Mouse (Mus musculus) cerebellum, adult 2 months (tissue): ENCODE measurements at regions not wholly inside any gene's neighbourhood (a gene's known extent, or its start where the extent isn't known, plus 50 kb on each side); places are given as distances from the start of the nearest gene placed in this dataset.

Experiments
- DNase-seq, 2 experiments: peaks; one replicate each; pipeline ENCODE4 v3.0.0; 2021
- H3K27ac ChIP-seq: fragments of 200-500 bp; 2 replicates; pipeline ENCODE4 v1.5.1; 2012; ENCODE audit warnings: low read length, control low read depth, inconsistent platforms; ENCODE audit not compliant: insufficient read depth
- H3K27me3 ChIP-seq: fragments of 200-500 bp; 2 replicates; pipeline ENCODE4 v1.6.1; 2012; ENCODE audit warnings: inconsistent platforms, mild to moderate bottlenecking, low read length, moderate library complexity; ENCODE audit not compliant: control insufficient read depth, insufficient read depth
- H3K4me1 ChIP-seq: fragments of 200-500 bp; 2 replicates; pipeline ENCODE4 v1.6.1; 2011; ENCODE audit warnings: low read length; ENCODE audit not compliant: control insufficient read depth, insufficient read depth
- H3K4me3 ChIP-seq: fragments of 200-500 bp; replicated peaks from 2 replicates; pipeline ENCODE3; 2011; ENCODE audit warnings: mild to moderate bottlenecking, low read depth, low read length, control low read depth; ENCODE audit not compliant: insufficient read depth
- CTCF ChIP-seq: fragments of 200-500 bp; IDR thresholded peaks from 2 replicates; pipeline ENCODE4 v1.5.1; 2011; ENCODE audit warnings: low read depth, mild to moderate bottlenecking, control low read depth, low read length, moderate library complexity, borderline replicate concordance; ENCODE audit not compliant: insufficient read depth
- POLR2A ChIP-seq: fragments of 200-500 bp; IDR thresholded peaks from 2 replicates; pipeline ENCODE4 v1.6.1; 2011; ENCODE audit warnings: low read length, control low read depth, borderline replicate concordance; ENCODE audit not compliant: insufficient read depth
- WGBS: fragments of 180-500 bp; shearing (Covaris S2); methylation state at CpG from one replicate; pipeline ENCODE4 v1.1.7; 2018; 5-methylcytosine and 5-hydroxymethylcytosine counted together

DNA sequence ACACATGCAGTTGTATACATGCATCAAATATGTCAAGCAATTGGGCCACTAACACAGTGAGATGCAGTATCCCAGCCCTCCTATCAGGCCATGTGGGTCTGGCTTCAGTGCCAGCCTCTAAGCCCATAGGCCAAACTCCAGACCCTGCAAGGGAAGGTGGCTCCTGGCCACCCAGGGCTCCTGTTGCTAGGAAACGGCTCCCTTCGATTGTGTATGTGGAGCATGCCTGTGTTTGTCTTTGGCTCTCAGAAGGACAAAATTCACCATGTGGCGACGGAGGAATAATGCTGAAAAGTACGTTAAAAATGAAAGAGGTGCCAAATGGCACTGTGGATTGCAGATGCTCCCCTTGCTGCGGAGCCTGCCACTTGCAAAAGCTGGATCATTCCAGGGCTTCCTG is 249.4 kb upstream of the Mki67 start:
- no peak overlapping the region for H3K27ac ChIP-seq
- no peaks in the 10 kb centered on the region; the same call in 1 of the 2 replicates for H3K27me3 ChIP-seq
- WGBS, result 41% methylated on average over 6 of the region's 6 CpGs
- no peak overlapping the region for H3K4me3 ChIP-seq
- H3K4me1 ChIP-seq, result peaks cover 7% of the 10 kb centered on the region
- no peak for DNase-seq
- TF ChIP-seq POLR2A, result no peak
- no peak for TF ChIP-seq CTCF

DNA sequence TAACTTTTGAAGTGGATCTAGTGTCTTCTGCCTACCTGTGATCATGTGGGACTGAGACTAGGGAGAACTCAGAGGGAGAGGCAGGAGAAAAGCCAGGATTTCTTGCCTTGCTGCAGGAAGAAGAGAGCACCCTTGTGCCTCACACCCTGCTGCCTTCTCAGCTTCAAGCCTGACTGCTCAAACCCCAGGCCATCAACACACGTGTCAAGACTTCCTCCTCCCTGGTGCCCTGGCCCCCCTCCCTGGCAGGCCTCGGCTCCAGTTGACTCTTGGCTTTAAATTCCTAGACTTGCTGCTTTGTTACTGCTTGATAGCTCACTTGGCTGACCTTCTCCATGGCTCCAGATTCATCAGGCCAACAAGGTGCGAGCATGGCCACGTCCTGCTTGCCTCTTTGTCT is 250.1 kb upstream of the Mki67 start:
- H3K27me3 ChIP-seq, result no peaks in the 10 kb centered on the region; the same call in 1 of the 2 replicates
- H3K4me1 ChIP-seq, result peaks cover 6% of the 10 kb centered on the region
- WGBS, result 63% methylated on average over 4 of the region's 4 CpGs
- no peak overlapping the region for H3K4me3 ChIP-seq
- TF ChIP-seq POLR2A (no peak), CTCF (no peak)
- DNase-seq, result no peak
- no peak overlapping the region for H3K27ac ChIP-seq

DNA sequence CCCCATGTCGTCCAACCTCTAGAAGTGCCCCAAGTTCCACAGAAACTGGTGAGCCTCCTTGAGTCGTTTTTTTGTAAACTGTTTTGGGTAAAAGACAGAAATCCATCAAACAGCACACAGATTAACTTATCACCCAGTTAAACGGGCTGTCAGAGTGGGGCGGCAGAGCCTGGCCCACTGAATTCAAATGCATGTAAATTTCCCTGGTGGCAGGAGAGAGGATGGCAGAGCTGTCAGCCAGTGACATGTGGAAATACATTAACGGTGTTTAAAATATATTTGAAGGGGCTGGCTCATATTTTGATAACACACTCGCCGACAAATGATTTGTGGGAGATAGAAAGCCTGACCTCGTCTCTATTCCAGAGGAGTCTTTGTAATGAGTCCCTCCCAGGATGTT is 252.5 kb upstream of the Mki67 start:
- 65% methylated on average over 8 of the region's 8 CpGs for WGBS
- no peak for DNase-seq
- H3K4me1 ChIP-seq, result no peaks in the 10 kb centered on the region; the same call in 1 of the 2 replicates
- H3K4me3 ChIP-seq, result no peak overlapping the region
- H3K27ac ChIP-seq, result no peak overlapping the region
- TF ChIP-seq CTCF (no peak), POLR2A (no peak)
- no peaks in the 10 kb centered on the region; the same call in 1 of the 2 replicates for H3K27me3 ChIP-seq

GRCm38 (mm10) chr7:135986021-135986420 is 269.9 kb upstream of the Mki67 start:
- no peaks in the 10 kb centered on the region for H3K4me1 ChIP-seq
- no peak for TF ChIP-seq CTCF
- no peak for TF ChIP-seq POLR2A
- H3K27me3 ChIP-seq, result no peaks in the 10 kb centered on the region; the same call in 1 of the 2 replicates
- H3K27ac ChIP-seq, result no peak overlapping the region
- H3K4me3 ChIP-seq, result no peak overlapping the region
- no peak for DNase-seq
- whole genome bisulfite sequencing, result 58% methylated on average over 6 of the region's 6 CpGs

DNA sequence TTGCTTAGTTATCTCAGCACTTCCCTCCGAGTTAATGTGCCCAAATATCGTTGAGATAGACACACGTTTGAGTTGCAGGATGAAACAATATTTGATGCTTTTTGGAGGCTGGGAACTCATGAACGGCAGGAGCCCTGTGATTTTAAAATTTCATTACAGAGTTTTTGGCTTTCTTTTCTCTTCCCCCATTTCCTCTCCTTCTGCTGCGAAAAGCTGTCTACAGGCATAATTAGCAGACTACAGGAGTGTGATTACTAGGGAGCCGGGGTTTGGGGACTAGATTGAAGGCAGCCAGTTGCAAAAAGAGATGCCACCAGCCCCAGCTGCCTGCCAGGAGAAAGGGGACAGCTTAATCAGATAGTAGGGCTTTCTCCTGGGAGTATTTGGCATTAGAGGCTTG is 274.2 kb upstream of the Mki67 start:
- WGBS, result 46% methylated on average over 6 of the region's 6 CpGs
- Histone ChIP-seq H3K27ac (no peak overlapping the region), H3K4me1 (no peaks in the 10 kb centered on the region), H3K27me3 (no peaks in the 10 kb centered on the region; the same call in 1 of the 2 replicates), H3K4me3 (no peak overlapping the region)
- no peak for DNase-seq
- TF ChIP-seq CTCF, result no peak
- no peak for TF ChIP-seq POLR2A

DNA sequence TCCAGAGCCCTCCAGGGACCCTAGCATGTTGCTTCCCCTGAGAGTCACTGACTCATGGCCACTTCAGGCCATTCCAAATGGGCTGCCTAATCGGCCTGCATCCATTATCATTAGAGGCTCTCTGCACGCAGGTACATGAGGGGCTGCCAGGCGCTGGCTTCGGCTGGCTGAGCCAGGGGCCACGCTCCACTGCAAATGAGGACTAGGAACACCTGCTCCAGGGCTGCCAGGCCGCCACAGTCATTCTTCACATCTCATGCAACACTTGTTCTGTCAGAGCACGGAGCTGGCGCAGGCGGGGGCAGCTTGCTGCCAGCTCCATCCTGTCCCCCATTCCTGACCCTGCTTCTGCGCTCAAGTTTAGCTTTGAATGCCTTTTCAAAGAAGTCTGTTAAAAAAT is 280.7 kb upstream of the Mki67 start:
- DNase-seq, result no peak
- Histone ChIP-seq H3K27me3 (no peaks in the 10 kb centered on the region; the same call in 1 of the 2 replicates), H3K27ac (no peak overlapping the region), H3K4me1 (no peaks in the 10 kb centered on the region), H3K4me3 (no peak overlapping the region)
- WGBS, result 26% methylated on average over 10 of the region's 10 CpGs
- TF ChIP-seq POLR2A, result no peak

DNA sequence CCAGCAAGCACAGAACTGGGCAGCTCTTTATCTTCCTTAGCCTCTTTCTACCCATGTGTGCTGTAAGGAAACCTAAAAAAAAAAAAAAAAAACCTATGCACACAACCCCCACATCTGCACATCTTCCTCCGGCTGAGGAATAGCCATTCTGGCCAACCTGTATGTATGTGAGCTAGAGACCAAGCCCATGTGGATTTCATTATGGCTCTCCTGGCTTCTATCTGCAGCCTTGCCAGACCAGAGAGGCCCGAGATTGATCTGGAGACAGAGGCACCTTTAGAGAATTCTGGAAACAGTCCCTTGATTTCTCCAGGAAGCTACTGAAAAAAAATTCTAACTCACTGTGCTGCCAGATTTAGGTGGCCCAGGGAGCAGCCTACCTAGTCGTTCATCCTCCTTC is 281.5 kb upstream of the Mki67 start:
- TF ChIP-seq POLR2A (no peak), CTCF (no peak)
- no peak overlapping the region for H3K27ac ChIP-seq
- no peak for DNase-seq
- H3K4me3 ChIP-seq, result no peak overlapping the region
- H3K27me3 ChIP-seq, result no peaks in the 10 kb centered on the region; the same call in 1 of the 2 replicates
- H3K4me1 ChIP-seq, result no peaks in the 10 kb centered on the region
- 60% methylated on average over 3 of the region's 3 CpGs for WGBS

DNA sequence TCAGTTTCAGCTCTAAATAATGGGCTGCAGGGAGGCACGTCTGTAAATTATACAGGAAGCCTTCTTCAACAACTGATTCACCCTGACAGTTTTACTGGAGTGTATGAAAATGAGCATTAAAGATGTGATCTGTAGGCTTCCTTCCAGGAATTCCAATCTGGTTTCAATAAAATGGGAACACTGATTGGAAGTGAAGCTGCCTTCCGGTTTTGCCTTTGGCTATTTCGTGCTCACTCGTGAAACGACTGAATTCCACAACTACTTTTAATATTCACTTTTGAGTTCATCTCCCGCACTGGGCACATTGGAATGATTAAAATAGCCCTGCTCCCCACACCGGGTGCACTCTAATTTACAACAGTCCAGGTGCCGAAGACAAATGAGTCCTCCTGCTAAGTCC is 286.2 kb upstream of the Mki67 start:
- TF ChIP-seq POLR2A (no peak), CTCF (no peak)
- no peak for DNase-seq

More for the DNA sequence above, 286.2 kb upstream of the Mki67 start:
- no peak overlapping the region for H3K27ac ChIP-seq
- no peaks in the 10 kb centered on the region for H3K4me1 ChIP-seq
- WGBS, result 47% methylated on average over 8 of the region's 8 CpGs
- H3K4me3 ChIP-seq, result no peak overlapping the region
- H3K27me3 ChIP-seq, result peaks cover 2% of the 10 kb centered on the region; the same call in 1 of the 2 replicates
